Mouse (Mus musculus) spleen, postnatal 4 days (tissue): ENCODE results near the gene Sidt2.
A peak's percentile ranks its signal among the peaks of the same experiment; 100 is the strongest.

Experiments used
- DNase-seq, 2 experiments: peaks; one replicate each; pipeline ENCODE4 v3.0.0; 2022; ENCODE audit warnings: low spot score in 2 of 2

Sidt2 gene

GRCm38 (mm10) chr9:45955107-45955963, at the start of gene Sidt2:
Gene Sidt2 (minus strand): TSS chr9:45955258.
- DNase-seq, result peak; percentile 81 to 92

- DNase-seq, result no peak
Observed at GRCm38 (mm10) chr9:46004529-46004928, 49.5 kb upstream of the Sidt2 start.

- peak; percentile 70 to 92 for DNase-seq
Observed at GRCm38 (mm10) chr9:46003729-46004128, 48.7 kb upstream of the Sidt2 start.

- DNase-seq, result no peak
Observed at GRCm38 (mm10) chr9:45999009-45999408, 44.0 kb upstream of the Sidt2 start.

- peak in 1 of 2 experiments; percentile 29 for DNase-seq
Observed at GRCm38 (mm10) chr9:45985229-45985567, 30.1 kb upstream of the Sidt2 start.

- peak; percentile 87 to 94 for DNase-seq
Observed at GRCm38 (mm10) chr9:45984409-45985228, 29.6 kb upstream of the Sidt2 start.

- peak; percentile 37 to 72 for DNase-seq
Observed at GRCm38 (mm10) chr9:45983676-45984408, 28.8 kb upstream of the Sidt2 start.

- DNase-seq, result no peak
Observed at GRCm38 (mm10) chr9:45981331-45981730, 26.3 kb upstream of the Sidt2 start.

- no peak for DNase-seq
Observed at GRCm38 (mm10) chr9:45980611-45981010, 25.6 kb upstream of the Sidt2 start.

GRCm38 (mm10) chr9:45979778-45980177, 24.7 kb upstream of the Sidt2 start:
- no peak for DNase-seq

GRCm38 (mm10) chr9:45976884-45977283, 21.8 kb upstream of the Sidt2 start:
- no peak for DNase-seq

GRCm38 (mm10) chr9:45963577-45963976, 8.5 kb upstream of the Sidt2 start:
- no peak for DNase-seq

- no peak for DNase-seq
Observed at GRCm38 (mm10) chr9:45961855-45962254, 6.8 kb upstream of the Sidt2 start.

- no peak for DNase-seq
Observed at GRCm38 (mm10) chr9:45959661-45960060, 4.6 kb upstream of the Sidt2 start.

- DNase-seq, result no peak
Observed at GRCm38 (mm10) chr9:45958851-45959250, 3.8 kb upstream of the Sidt2 start.

GRCm38 (mm10) chr9:45958023-45958670, 3.1 kb upstream of the Sidt2 start:
- DNase-seq, result no peak

GRCm38 (mm10) chr9:45954294-45955106, 558 bp downstream of the Sidt2 start:
- DNase-seq, result peak; percentile 38 to 83

GRCm38 (mm10) chr9:45953511-45954293, 1.4 kb downstream of the Sidt2 start:
- DNase-seq, result no peak

GRCm38 (mm10) chr9:45952890-45953289, 2.2 kb downstream of the Sidt2 start:
- DNase-seq, result no peak

- DNase-seq, result no peak
Observed at GRCm38 (mm10) chr9:45952057-45952456, 3.0 kb downstream of the Sidt2 start.
